Mouse (Mus musculus): ENCODE data around the gene Dnase1l2. TPM values are rescaled to one million over a fixed set of nuclear protein-coding genes. Genes with fewer than 3 reads are reported as not detected.

The Dnase1l2 gene
- polyA plus RNA-seq, 1 experiment from 2014 or later, result 2.3 TPM

GRCm38 (mm10) chr17:24402371-24402770, 40.5 kb downstream of the Dnase1l2 start:
- Histone ChIP-seq H3K4me3 (ENCODE audit: low read depth, low read length) (no peak overlapping the region), H3K36me3 (ENCODE audit: control insufficient read depth, insufficient read depth, low read length) (peaks cover 83% of the 10 kb centered on the region), H3K9me3 (replicated peaks; ENCODE audit: control insufficient read depth, low read length) (no peaks in the 10 kb centered on the region), H3K27ac (ENCODE audit: low read depth, low read length) (no peak overlapping the region), H3K27me3 (replicated peaks; ENCODE audit: control insufficient read depth, insufficient read depth, low read length) (no peaks in the 10 kb centered on the region), H3K4me2 (ENCODE audit: low read length) (no peak overlapping the region), H3K9ac (ENCODE audit: low read length) (no peak overlapping the region), H3K4me1 (ENCODE audit: control insufficient read depth, insufficient read depth, low read length) (no peaks in the 10 kb centered on the region)
- DNase-seq (ENCODE audit: low spot score), result no peak
- 82% methylated on average over 3 of the region's 3 CpGs for WGBS
- ATAC-seq, result no peak

GRCm38 (mm10) chr17:24394456-24394855, 48.4 kb downstream of the Dnase1l2 start:
- 92% methylated on average over 7 of the region's 7 CpGs for WGBS

GRCm38 (mm10) chr17:24393527-24393926, 49.4 kb downstream of the Dnase1l2 start:
- no peak overlapping the region for H3K27ac ChIP-seq (ENCODE audit: low read depth, low read length)
- WGBS, result 38% methylated on average over 4 of the region's 4 CpGs
- H3K9me3 ChIP-seq (replicated peaks; ENCODE audit: control insufficient read depth, low read length), result no peaks in the 10 kb centered on the region
- H3K27me3 ChIP-seq (replicated peaks; ENCODE audit: control insufficient read depth, insufficient read depth, low read length), result no peaks in the 10 kb centered on the region
- ATAC-seq, result no peak
- no peak overlapping the region for H3K4me3 ChIP-seq (ENCODE audit: low read depth, low read length)
- H3K4me1 ChIP-seq (ENCODE audit: control insufficient read depth, insufficient read depth, low read length), result no peaks in the 10 kb centered on the region
- H3K36me3 ChIP-seq (ENCODE audit: control insufficient read depth, insufficient read depth, low read length), result peaks cover 49% of the 10 kb centered on the region
- H3K4me2 ChIP-seq (ENCODE audit: low read length), result no peak overlapping the region
- no peak for DNase-seq (ENCODE audit: low spot score)
- no peak overlapping the region for H3K9ac ChIP-seq (ENCODE audit: low read length)

More at GRCm38 (mm10) chr17:24394456-24394855, 48.4 kb downstream of the Dnase1l2 start:
- Histone ChIP-seq H3K27ac (ENCODE audit: low read depth, low read length) (no peak overlapping the region), H3K4me3 (ENCODE audit: low read depth, low read length) (no peak overlapping the region), H3K27me3 (replicated peaks; ENCODE audit: control insufficient read depth, insufficient read depth, low read length) (no peaks in the 10 kb centered on the region), H3K9me3 (replicated peaks; ENCODE audit: control insufficient read depth, low read length) (no peaks in the 10 kb centered on the region), H3K9ac (ENCODE audit: low read length) (no peak overlapping the region), H3K36me3 (ENCODE audit: control insufficient read depth, insufficient read depth, low read length) (peaks cover 47% of the 10 kb centered on the region), H3K4me1 (ENCODE audit: control insufficient read depth, insufficient read depth, low read length) (no peaks in the 10 kb centered on the region), H3K4me2 (ENCODE audit: low read length) (no peak overlapping the region)
- ATAC-seq (no peak), DNase-seq (ENCODE audit: low spot score) (no peak)

GRCm38 (mm10) chr17:24391149-24391548, 51.8 kb downstream of the Dnase1l2 start:
- Histone ChIP-seq H3K4me3 (ENCODE audit: low read depth, low read length) (no peak overlapping the region), H3K9ac (ENCODE audit: low read length) (no peak overlapping the region), H3K27me3 (replicated peaks; ENCODE audit: control insufficient read depth, insufficient read depth, low read length) (no peaks in the 10 kb centered on the region), H3K4me1 (ENCODE audit: control insufficient read depth, insufficient read depth, low read length) (no peaks in the 10 kb centered on the region), H3K4me2 (ENCODE audit: low read length) (no peak overlapping the region), H3K27ac (ENCODE audit: low read depth, low read length) (no peak overlapping the region), H3K36me3 (ENCODE audit: control insufficient read depth, insufficient read depth, low read length) (peaks cover 55% of the 10 kb centered on the region), H3K9me3 (replicated peaks; ENCODE audit: control insufficient read depth, low read length) (no peaks in the 10 kb centered on the region)
- 69% methylated on average over 8 of the region's 8 CpGs for WGBS
- DNase-seq (ENCODE audit: low spot score) (peak; percentile 5), ATAC-seq (no peak)

Other genes with a start within 250 kb of the Dnase1l2 start
- 10.5 and 15.0 TPM in 2 replicates for gene Tbc1d24, start 237.5 kb downstream of the Dnase1l2 start, polyA plus RNA-seq (2014; fragmentation: Nextera tagmentation; extraction: Ambion mirVana)
- gene Ntn3, start 233.6 kb downstream of the Dnase1l2 start, polyA plus RNA-seq (2014; fragmentation: Nextera tagmentation; extraction: Ambion mirVana), result 2.6 and 3.0 TPM in 2 replicates
- gene Tedc2, start 222.3 kb downstream of the Dnase1l2 start, polyA plus RNA-seq (2014; fragmentation: Nextera tagmentation; extraction: Ambion mirVana), result 11.0 and 12.5 TPM in 2 replicates
- 31.8 and 34.3 TPM in 2 replicates for gene Ccnf, start 191.6 kb downstream of the Dnase1l2 start, polyA plus RNA-seq (2014; fragmentation: Nextera tagmentation; extraction: Ambion mirVana)
- gene Abca17, start 92.0 kb downstream of the Dnase1l2 start, polyA plus RNA-seq (2014; fragmentation: Nextera tagmentation; extraction: Ambion mirVana), result 0.13 and 0.31 TPM in 2 replicates
- gene Abca3, start 91.2 kb downstream of the Dnase1l2 start, polyA plus RNA-seq (2014; fragmentation: Nextera tagmentation; extraction: Ambion mirVana), result 14.5 and 21.3 TPM in 2 replicates
- gene Rnps1, start 28.5 kb downstream of the Dnase1l2 start, polyA plus RNA-seq (2014; fragmentation: Nextera tagmentation; extraction: Ambion mirVana), result 304 and 325 TPM in 2 replicates
- gene Eci1, start 16.5 kb downstream of the Dnase1l2 start, polyA plus RNA-seq (2014; fragmentation: Nextera tagmentation; extraction: Ambion mirVana), result 31.5 and 31.8 TPM in 2 replicates
- 8.3 and 16.9 TPM in 2 replicates for gene E4f1, start 27.2 kb upstream of the Dnase1l2 start, polyA plus RNA-seq (2014; fragmentation: Nextera tagmentation; extraction: Ambion mirVana)
- gene Pgp, start 27.3 kb upstream of the Dnase1l2 start, polyA plus RNA-seq (2014; fragmentation: Nextera tagmentation; extraction: Ambion mirVana), result 54.7 and 56.5 TPM in 2 replicates
- gene Bricd5, start 30.8 kb upstream of the Dnase1l2 start, polyA plus RNA-seq (2014; fragmentation: Nextera tagmentation; extraction: Ambion mirVana), result 0.38 and 1.3 TPM in 2 replicates
- 31.8 and 37.2 TPM in 2 replicates for gene Mlst8, start 36.0 kb upstream of the Dnase1l2 start, polyA plus RNA-seq (2014; fragmentation: Nextera tagmentation; extraction: Ambion mirVana)
- gene Caskin1, start 45.5 kb upstream of the Dnase1l2 start, polyA plus RNA-seq (2014; fragmentation: Nextera tagmentation; extraction: Ambion mirVana), result 9.1 and 14.6 TPM in 2 replicates
- 80.1 and 96.6 TPM in 2 replicates for gene Traf7, start 84.8 kb upstream of the Dnase1l2 start, polyA plus RNA-seq (2014; fragmentation: Nextera tagmentation; extraction: Ambion mirVana)
- 4.0 TPM in 2 replicates for gene Rab26, start 91.1 kb upstream of the Dnase1l2 start, polyA plus RNA-seq (2014; fragmentation: Nextera tagmentation; extraction: Ambion mirVana)
- 12.9 and 16.7 TPM in 2 replicates for gene Pkd1, start 106.7 kb upstream of the Dnase1l2 start, polyA plus RNA-seq (2014; fragmentation: Nextera tagmentation; extraction: Ambion mirVana)
- gene Tsc2, start 189.5 kb upstream of the Dnase1l2 start, polyA plus RNA-seq (2014; fragmentation: Nextera tagmentation; extraction: Ambion mirVana), result 59.8 and 66.4 TPM in 2 replicates
- 10.0 and 12.3 TPM in 2 replicates for gene Nthl1, start 189.6 kb upstream of the Dnase1l2 start, polyA plus RNA-seq (2014; fragmentation: Nextera tagmentation; extraction: Ambion mirVana)
- gene Slc9a3r2, start 207.2 kb upstream of the Dnase1l2 start, polyA plus RNA-seq (2014; fragmentation: Nextera tagmentation; extraction: Ambion mirVana), result 22.4 and 31.3 TPM in 2 replicates
- gene Npw, start 215.4 kb upstream of the Dnase1l2 start, polyA plus RNA-seq (2014; fragmentation: Nextera tagmentation; extraction: Ambion mirVana), result not detected in 2 replicates
- 14.9 and 19.7 TPM in 2 replicates for gene Zfp598, start 226.6 kb upstream of the Dnase1l2 start, polyA plus RNA-seq (2014; fragmentation: Nextera tagmentation; extraction: Ambion mirVana)
- 105 and 136 TPM in 2 replicates for gene Syngr3, start 246.8 kb upstream of the Dnase1l2 start, polyA plus RNA-seq (2014; fragmentation: Nextera tagmentation; extraction: Ambion mirVana)